ENCODE assay signal across 9 mouse cellular contexts in genomic region chr1:183084085-183085050, GRCm38 (mm10).
DNase-seq lines count a peak whose midpoint lies in the region; ATAC-seq and TF ChIP-seq lines count a peak whose summit lies in the region.
"Had no signal": no experiment of that assay in that cellular context is flagged by ENCODE, and none has a peak within 500 bp of the region (broad histone marks: within the 10 kb centered on the region; RNA-seq: fewer than 3 reads in every experiment).

No protein-coding gene starts in this region.

- no peak for TF ChIP-seq RAD21 in MEL (IDR thresholded peaks at IDR 0.05; ENCODE audit: low read depth, low read length)

- no peak overlapping the region for H3K27ac ChIP-seq in MEL (ENCODE audit: control insufficient read depth, low read depth, low read length)
- peak overlapping the region; percentile 50; the same call in 1 of the 2 replicates for H3K27ac ChIP-seq in intestine, embryonic 16.5 days (ENCODE audit: low read length)
- H3K27ac ChIP-seq in limb, embryonic 14.5 days (replicated peaks; ENCODE audit: low read depth, low read length): peak overlapping the region; percentile 14
- H3K27ac ChIP-seq: hindbrain, embryonic 14.5 days had no signal

- ATAC-seq in intestine, embryonic 16.5 days: peak; percentile 93
- no peak for ATAC-seq in limb, embryonic 14.5 days (ENCODE audit: low FRiP score, low read depth)

- no peak overlapping the region for H3K9ac ChIP-seq in MEL (ENCODE audit: control insufficient read depth, low read depth, low read length, poor library complexity, severe bottlenecking)
- no peak overlapping the region; the same call in 1 of the 2 replicates for H3K9ac ChIP-seq in intestine, embryonic 16.5 days (ENCODE audit: low read depth, low read length)
- no peak overlapping the region for H3K9ac ChIP-seq in limb, embryonic 14.5 days (ENCODE audit: low read depth, low read length, severe bottlenecking)
- H3K9ac ChIP-seq: hindbrain, embryonic 14.5 days had no signal

- 70% methylated on average over 8 of the region's 8 CpGs for WGBS in intestine, embryonic 16.5 days
- WGBS in limb, embryonic 14.5 days: 68% methylated on average over 8 of the region's 8 CpGs

- no peaks in the 10 kb centered on the region for H3K79me2 ChIP-seq in MEL (ENCODE audit: control insufficient read depth, insufficient read depth, low read length, poor library complexity)

- TF ChIP-seq EP300 in MEL (IDR thresholded peaks at IDR 0.05; ENCODE audit: low read depth in 1 of 2, low read length in 2 of 2): no peak

- H3K27me3 ChIP-seq in MEL (ENCODE audit: control insufficient read depth in 1 of 2, insufficient read depth in 2 of 2, low read length in 2 of 2): no peaks in the 10 kb centered on the region
- H3K27me3 ChIP-seq in intestine, embryonic 16.5 days (replicated peaks; ENCODE audit: control insufficient read depth, insufficient read depth, low read length): no peaks in the 10 kb centered on the region
- H3K27me3 ChIP-seq in limb, embryonic 14.5 days (ENCODE audit: control insufficient read depth, insufficient read depth, low read length): no peaks in the 10 kb centered on the region

- TF ChIP-seq POLR2A in MEL (IDR thresholded peaks at IDR 0.05; ENCODE audit: control insufficient read depth in 1 of 2, insufficient read depth in 1 of 2, low read depth in 1 of 2, low read length in 2 of 2, poor library complexity in 1 of 2): no peak
- no peak for TF ChIP-seq POLR2A in limb, embryonic 14.5 days (IDR thresholded peaks at IDR 0.05; ENCODE audit: borderline replicate concordance, extremely low read depth, insufficient read depth, insufficient read length)

- no peak overlapping the region for H3K4me3 ChIP-seq in MEL (ENCODE audit: control insufficient read depth in 1 of 2, insufficient read depth in 1 of 2, low read depth in 2 of 2, low read length in 2 of 2)
- no peak overlapping the region for H3K4me3 ChIP-seq in intestine, embryonic 16.5 days (ENCODE audit: low read length)
- H3K4me3 ChIP-seq in limb, embryonic 14.5 days (replicated peaks; ENCODE audit: low read length): no peak overlapping the region

- H3K36me3 ChIP-seq in MEL (ENCODE audit: control insufficient read depth in 1 of 2, insufficient read depth in 2 of 2, low read length in 2 of 2): no peaks in the 10 kb centered on the region
- peaks cover 24% of the 10 kb centered on the region for H3K36me3 ChIP-seq in intestine, embryonic 16.5 days (ENCODE audit: control insufficient read depth, insufficient read depth, low read length)
- peaks cover 54% of the 10 kb centered on the region for H3K36me3 ChIP-seq in limb, embryonic 14.5 days (ENCODE audit: control insufficient read depth, insufficient read depth, low read length)

- no peak overlapping the region for H3K4me2 ChIP-seq in intestine, embryonic 16.5 days (ENCODE audit: low read depth, low read length)
- H3K4me2 ChIP-seq in limb, embryonic 14.5 days (replicated peaks; ENCODE audit: low read depth, low read length, severe bottlenecking): no peak overlapping the region
- H3K4me2 ChIP-seq: hindbrain, embryonic 14.5 days had no signal

- no peaks in the 10 kb centered on the region for H3K4me1 ChIP-seq in MEL (ENCODE audit: control insufficient read depth in 1 of 2, insufficient read depth in 2 of 2, low read length in 2 of 2)
- H3K4me1 ChIP-seq in intestine, embryonic 16.5 days (ENCODE audit: control insufficient read depth, insufficient read depth, low read length): peaks cover 9% of the 10 kb centered on the region
- H3K4me1 ChIP-seq in limb, embryonic 14.5 days (ENCODE audit: control insufficient read depth, insufficient read depth, low read length): peaks cover 20% of the 10 kb centered on the region

- DNase-seq in heart, adult 18-20 months: peak; percentile 25 to 34
- DNase-seq in heart, adult 9 months (ENCODE audit: low spot score in 2 of 2): no peak
- peak; percentile 19 for DNase-seq in MEL (ENCODE audit: low read depth, low spot score)
- no peak for DNase-seq in limb, embryonic 14.5 days (ENCODE audit: low spot score)
- no peak for DNase-seq in adrenal gland, postnatal 36 days
- DNase-seq in adrenal gland, adult 18-20 months (ENCODE audit: low spot score in 2 of 2): no peak
- DNase-seq in embryo, embryonic 9.5 days (ENCODE audit: extremely low spot score): no peak

- TF ChIP-seq CTCF in MEL (IDR thresholded peaks at IDR 0.05 in 2 of 3, conservative IDR thresholded peaks at IDR 0.05 in 1 of 3; ENCODE audit: control insufficient read depth in 1 of 3, insufficient read depth in 1 of 3, low read depth in 2 of 3, low read length in 3 of 3, poor library complexity in 1 of 3, severe bottlenecking in 1 of 3): no peak

- H3K9me3 ChIP-seq in MEL (replicated peaks; ENCODE audit: insufficient read depth, low read length): no peaks in the 10 kb centered on the region
- H3K9me3 ChIP-seq in intestine, embryonic 16.5 days (ENCODE audit: control insufficient read depth, low read length): no peaks in the 10 kb centered on the region
- no peaks in the 10 kb centered on the region; the same call in 1 of the 2 replicates for H3K9me3 ChIP-seq in limb, embryonic 14.5 days (ENCODE audit: control insufficient read depth, low read length)

TF ChIP-seq in MEL, 35 proteins besides CTCF, POLR2A, EP300 and RAD21:
- TF ChIP-seq RCOR1 (IDR thresholded peaks at IDR 0.05; ENCODE audit: low read depth, low read length) (no peak), CHD1 (IDR thresholded peaks at IDR 0.05; ENCODE audit: low read depth, low read length) (no peak), UBTF (IDR thresholded peaks at IDR 0.05; ENCODE audit: borderline replicate concordance, insufficient read depth, low read depth, low read length) (no peak), ZKSCAN1 (IDR thresholded peaks at IDR 0.05; ENCODE audit: low read depth, low read length) (no peak), ZNF384 (IDR thresholded peaks at IDR 0.05; ENCODE audit: low read depth, low read length) (no peak), SIN3A (IDR thresholded peaks at IDR 0.05; ENCODE audit: low read length) (no peak), TAL1 (IDR thresholded peaks at IDR 0.05; ENCODE audit: low read length) (no peak), TCF12 (IDR thresholded peaks at IDR 0.05; ENCODE audit: low read depth, low read length) (no peak), E2F4 (IDR thresholded peaks at IDR 0.05; ENCODE audit: borderline replicate concordance, low read depth, low read length) (no peak), SMC3 (IDR thresholded peaks at IDR 0.05; ENCODE audit: low read depth, low read length) (no peak), ZMIZ1 (IDR thresholded peaks at IDR 0.05; ENCODE audit: low read depth, low read length) (no peak), POLR2AphosphoS2 (IDR thresholded peaks at IDR 0.05; ENCODE audit: low read length) (no peak), ELF1 (IDR thresholded peaks at IDR 0.05; ENCODE audit: low read depth, low read length) (no peak), NRF1 (IDR thresholded peaks at IDR 0.05; ENCODE audit: insufficient read depth, low read depth, low read length, poor library complexity, severe bottlenecking) (no peak)

Comparison
In these comparisons a context has a peak if more than half of its experiments do, and no peak if none do; other contexts are left out.
1. DNase-seq: peak in heart, adult 18-20 months (2 of 2) and MEL (single experiment); none in heart, adult 9 months (0 of 2), limb, embryonic 14.5 days (single experiment), adrenal gland, postnatal 36 days (0 of 2), adrenal gland, adult 18-20 months (0 of 2) and embryo, embryonic 9.5 days (single experiment).